Mouse (Mus musculus) CH12.LX (cell line): Measurements from ENCODE around the gene Col18a1. TPM values are rescaled to one million over a fixed set of nuclear protein-coding genes. Genes with fewer than 3 reads are reported as not detected.

Experiments
- DNase-seq: peaks from one replicate; pipeline ENCODE4 v3.0.0-alpha.2; 2013; ENCODE audit errors: extremely low read depth
- H3K27ac ChIP-seq: 2 replicates; pipeline ENCODE4 v1.5.1; 2012; ENCODE audit warnings: low read depth, mild to moderate bottlenecking, control low read depth, moderate library complexity; ENCODE audit not compliant: insufficient read depth
- H3K27me3 ChIP-seq: replicated peaks from 2 replicates; pipeline ENCODE3; 2012; ENCODE audit warnings: inconsistent platforms
- H3K36me3 ChIP-seq, 2 experiments: replicated peaks in 1 of 2; 2 replicates each; pipeline versions ENCODE3 to v1.6.1; 2012; ENCODE audit warnings: inconsistent platforms in 1 of 2, low read length in 1 of 2, mild to moderate bottlenecking in 1 of 2, mixed read lengths in 1 of 2, moderate library complexity in 1 of 2; ENCODE audit not compliant: control insufficient read depth in 1 of 2, insufficient read depth in 1 of 2
- H3K4me1 ChIP-seq, 2 experiments: 2 replicates each; pipeline ENCODE4 v1.6.1; 2012; ENCODE audit warnings: inconsistent platforms in 1 of 2, moderate library complexity in 1 of 2; ENCODE audit not compliant: insufficient read depth in 2 of 2, control insufficient read depth in 1 of 2
- H3K4me2 ChIP-seq: 2 replicates; pipeline ENCODE4 v1.6.1; 2012; ENCODE audit warnings: low read depth, mild to moderate bottlenecking, control low read depth; ENCODE audit not compliant: poor library complexity, insufficient read depth, severe bottlenecking
- H3K4me3 ChIP-seq, 3 experiments: fragments of 150-350 bp in 1 of 3; sonication (generic) in 1 of 3; replicated peaks in 1 of 3; 2 replicates each; pipeline versions ENCODE3 to v1.5.1; 2011 to 2012; ENCODE audit warnings: low read depth in 2 of 3, low read length in 2 of 3, mild to moderate bottlenecking in 2 of 3, moderate library complexity in 2 of 3, control low read depth in 1 of 3, improper control_type of control experiment in 1 of 3, inconsistent platforms in 1 of 3, mixed read lengths in 1 of 3; ENCODE audit not compliant: poor library complexity in 1 of 3
- H3K79me2 ChIP-seq: replicated peaks from 2 replicates; pipeline ENCODE4 v1.6.1; 2012; ENCODE audit warnings: mild to moderate bottlenecking, moderate library complexity; ENCODE audit not compliant: control insufficient read depth, poor library complexity, insufficient read depth, severe bottlenecking; ENCODE audit errors: extremely low read depth
- H3K9ac ChIP-seq: 2 replicates; pipeline ENCODE4 v1.6.1; 2012; ENCODE audit warnings: low read depth, mild to moderate bottlenecking, control low read depth, moderate library complexity; ENCODE audit not compliant: insufficient read depth
- H3K9me3 ChIP-seq: replicated peaks from 2 replicates; pipeline ENCODE3; 2012; ENCODE audit warnings: low read length, inconsistent platforms, mixed read lengths
- BHLHE40 ChIP-seq: IDR thresholded peaks from 2 replicates; pipeline ENCODE4 v1.6.1; 2011; ENCODE audit warnings: mild to moderate bottlenecking, low read depth, low read length, improper control_type of control experiment
- ETS1 ChIP-seq: conservative IDR thresholded peaks from 2 replicates; pipeline ENCODE4 v1.6.1; 2012; ENCODE audit warnings: low read depth, mild to moderate bottlenecking, inconsistent platforms, low read length, improper control_type of control experiment, moderate library complexity
- GABPA ChIP-seq: IDR thresholded peaks from 2 replicates; pipeline ENCODE4 v1.6.1; 2012; ENCODE audit warnings: low read depth, low read length, improper control_type of control experiment, inconsistent platforms; ENCODE audit not compliant: insufficient replicate concordance
- IRF4 ChIP-seq: IDR thresholded peaks from 2 replicates; pipeline ENCODE4 v1.6.1; 2014; ENCODE audit warnings: low read depth, mild to moderate bottlenecking, inconsistent platforms, low read length, improper control_type of control experiment
- JUND ChIP-seq: conservative IDR thresholded peaks from 2 replicates; pipeline ENCODE4 v1.6.1; 2011; ENCODE audit warnings: low read depth, low read length, improper control_type of control experiment
- MAFK ChIP-seq: IDR thresholded peaks from 2 replicates; pipeline ENCODE4 v1.6.1; 2011; ENCODE audit warnings: low read length, improper control_type of control experiment; ENCODE audit not compliant: insufficient replicate concordance
- MAZ ChIP-seq: IDR thresholded peaks from 2 replicates; pipeline ENCODE4 v1.6.1; 2012; ENCODE audit warnings: low read depth, mild to moderate bottlenecking, inconsistent platforms, low read length, improper control_type of control experiment, moderate library complexity
- MEF2A ChIP-seq: IDR thresholded peaks from 2 replicates; pipeline ENCODE4 v1.6.1; 2014; ENCODE audit warnings: low read depth, mild to moderate bottlenecking, inconsistent platforms, low read length, improper control_type of control experiment, borderline replicate concordance
- MYC ChIP-seq: IDR thresholded peaks from 2 replicates; pipeline ENCODE4 v1.6.1; 2011; ENCODE audit warnings: low read depth, mild to moderate bottlenecking, improper control_type of control experiment, low read length
- POLR2AphosphoS2 ChIP-seq: IDR thresholded peaks from 2 replicates; pipeline ENCODE4 v1.6.1; 2011; ENCODE audit warnings: low read depth, low read length, improper control_type of control experiment
- RAD21 ChIP-seq: IDR thresholded peaks from 2 replicates; pipeline ENCODE4 v1.6.1; 2011; ENCODE audit warnings: low read depth, mild to moderate bottlenecking, low read length, improper control_type of control experiment, moderate library complexity
- RCOR1 ChIP-seq: conservative IDR thresholded peaks from 2 replicates; pipeline ENCODE4 v1.6.1; 2012; ENCODE audit warnings: low read depth, mild to moderate bottlenecking, inconsistent platforms, low read length, improper control_type of control experiment
- SIN3A ChIP-seq: IDR thresholded peaks from 2 replicates; pipeline ENCODE4 v1.6.1; 2012; ENCODE audit warnings: low read length, improper control_type of control experiment, inconsistent platforms
- SMC3 ChIP-seq: IDR thresholded peaks from 2 replicates; pipeline ENCODE4 v1.6.1; 2011; ENCODE audit warnings: low read depth, low read length, improper control_type of control experiment
- USF1 ChIP-seq: IDR thresholded peaks from 2 replicates; pipeline ENCODE4 v1.6.1; 2014; ENCODE audit warnings: low read depth, mild to moderate bottlenecking, inconsistent platforms, low read length, improper control_type of control experiment
- USF2 ChIP-seq: conservative IDR thresholded peaks from 2 replicates; pipeline ENCODE4 v1.6.1; 2011; ENCODE audit warnings: low read depth, low read length, improper control_type of control experiment
- ZMIZ1 ChIP-seq: IDR thresholded peaks from 2 replicates; pipeline ENCODE4 v1.6.1; 2012; ENCODE audit warnings: low read depth, mild to moderate bottlenecking, inconsistent platforms, low read length, improper control_type of control experiment
- ZNF384 ChIP-seq: IDR thresholded peaks from 2 replicates; pipeline ENCODE4 v1.6.1; 2012; ENCODE audit warnings: low read depth, low read length, improper control_type of control experiment, inconsistent platforms
- dilution Hi-C: fragments of 300-500 bp; cut with MboI; formaldehyde crosslinking; loops from 2 replicates; pipeline ENCODE4 v1.14.3; 2020; ENCODE audit warnings: low sequenced_read_pairs; ENCODE audit not compliant: extremely low pct_unique_long_range_greater_than_20kb, extremely low pct_ligation_motif_present
- in situ Hi-C: fragments of 300-500 bp; cut with MboI; formaldehyde crosslinking; loops from 3 replicates; pipeline ENCODE4 v1.14.3; 2019; ENCODE audit warnings: low sequenced_read_pairs, low pct_ligation_motif_present, low pct_unique_long_range_greater_than_20kb, mixed read lengths
- polyA plus RNA-seq: library from polyadenylated mRNA; unstranded; fragments of >175 nt; gene quantifications from 2 replicates; pipeline ENCODE4 v1.2.1, GENCODE M21; 2012; ENCODE audit warnings: low read depth; ENCODE audit not compliant: insufficient read length
- total RNA-seq, 2 experiments: library from RNA; depleted of rRNA; stranded (reverse); fragments of 300-350 nt in 1 of 2; fragments of >200 nt in 1 of 2; gene quantifications; 2 replicates each; pipeline ENCODE4 v1.2.3; 2012 to 2014

Col18a1 gene
- total and polyA plus RNA-seq, 3 experiments, result 0.17 to 14.5 (median 1.7) TPM

DNA sequence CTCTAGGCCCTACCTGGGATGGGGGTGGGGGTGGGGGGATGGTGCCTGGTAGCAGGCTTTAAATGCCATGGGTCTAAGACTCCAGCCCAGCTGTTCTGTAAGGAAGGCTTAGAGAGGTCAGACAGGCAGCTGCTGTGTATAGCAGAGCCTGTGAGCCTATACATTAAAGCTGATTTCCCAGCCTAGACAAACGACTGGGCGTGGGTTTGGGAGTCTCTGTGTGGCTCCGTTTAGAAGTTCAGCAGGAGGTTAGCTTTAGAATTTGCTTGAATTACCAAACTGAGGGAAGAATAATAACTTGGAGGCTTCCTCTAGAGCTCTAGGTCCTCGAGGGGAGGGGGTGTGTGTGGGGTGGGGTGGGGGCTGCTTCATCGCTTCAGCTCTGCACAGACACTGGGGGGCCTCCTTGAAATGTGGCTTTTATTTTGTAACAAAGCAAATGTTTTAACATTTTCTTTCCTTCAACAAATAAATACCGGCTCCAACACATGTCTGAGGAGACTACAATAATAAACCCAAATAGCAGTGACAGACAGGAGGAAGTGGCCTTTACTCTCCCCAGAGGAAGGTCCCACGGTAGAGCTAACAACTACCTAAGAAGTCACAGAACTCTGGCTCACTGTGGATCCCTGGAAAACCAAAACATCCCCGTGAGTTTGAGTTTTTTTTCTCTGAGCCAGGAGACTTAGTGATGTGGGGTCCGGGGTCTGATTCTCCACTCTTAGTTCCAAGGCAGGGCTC is 31.3 kb upstream of the Col18a1 start:
- DNase-seq, result no peak
- peaks cover 77% of the 10 kb centered on the region for H3K27me3 ChIP-seq
- H3K4me1 ChIP-seq, result peaks cover 0 to 4% of the 10 kb centered on the region in 2 experiments; a peak in 2 of 4 replicates
- H3K79me2 ChIP-seq, result no peaks in the 10 kb centered on the region
- in situ Hi-C loops, result no loop called here
- TF ChIP-seq SMC3 (no peak), MEF2A (no peak), USF1 (no peak), ETS1 (no peak), MAZ (no peak), RAD21 (no peak), BHLHE40 (no peak), GABPA (no peak), ZMIZ1 (no peak), RCOR1 (no peak), POLR2AphosphoS2 (no peak), ZNF384 (no peak), IRF4 (no peak), MAFK (no peak), JUND (no peak)
- dilution Hi-C loops, result no loop called here
- H3K36me3 ChIP-seq, result no peaks in the 10 kb centered on the region
- no peak overlapping the region for H3K4me3 ChIP-seq
- no peak overlapping the region for H3K27ac ChIP-seq
- no peak overlapping the region for H3K9ac ChIP-seq
- no peaks in the 10 kb centered on the region for H3K9me3 ChIP-seq
- H3K4me2 ChIP-seq, result no peak overlapping the region

- H3K9ac ChIP-seq, result no peak overlapping the region
- no peak overlapping the region for H3K27ac ChIP-seq
- H3K36me3 ChIP-seq, result no peaks in the 10 kb centered on the region
- H3K27me3 ChIP-seq, result peaks cover 77% of the 10 kb centered on the region
- no peak for DNase-seq
- H3K79me2 ChIP-seq, result no peaks in the 10 kb centered on the region
- TF ChIP-seq USF2 (no peak), MYC (no peak), MEF2A (no peak), SIN3A (no peak), MAZ (no peak), SMC3 (no peak)
- TF ChIP-seq, all 38 proteins: peak for 0
- Histone ChIP-seq H3K4me1 (peaks cover 0 to 4% of the 10 kb centered on the region in 2 experiments; a peak in 2 of 4 replicates), H3K4me2 (no peak overlapping the region), H3K4me3 (no peak overlapping the region), H3K9me3 (no peaks in the 10 kb centered on the region)
- in situ Hi-C loops (no loop called here), dilution Hi-C loops (no loop called here)
Measured at GRCm38 (mm10) chr10:77196676-77197075, 30.3 kb upstream of the Col18a1 start.
